Mouse (Mus musculus): ENCODE data around the gene Heg1. TPM values are rescaled to one million over a fixed set of nuclear protein-coding genes. Genes with fewer than 3 reads are reported as not detected.

Heg1 gene
- 10 to 100 TPM; 21.1 to 31.1 TPM for polyA plus RNA-seq (2017; shearing (Covaris generic))

DNA sequence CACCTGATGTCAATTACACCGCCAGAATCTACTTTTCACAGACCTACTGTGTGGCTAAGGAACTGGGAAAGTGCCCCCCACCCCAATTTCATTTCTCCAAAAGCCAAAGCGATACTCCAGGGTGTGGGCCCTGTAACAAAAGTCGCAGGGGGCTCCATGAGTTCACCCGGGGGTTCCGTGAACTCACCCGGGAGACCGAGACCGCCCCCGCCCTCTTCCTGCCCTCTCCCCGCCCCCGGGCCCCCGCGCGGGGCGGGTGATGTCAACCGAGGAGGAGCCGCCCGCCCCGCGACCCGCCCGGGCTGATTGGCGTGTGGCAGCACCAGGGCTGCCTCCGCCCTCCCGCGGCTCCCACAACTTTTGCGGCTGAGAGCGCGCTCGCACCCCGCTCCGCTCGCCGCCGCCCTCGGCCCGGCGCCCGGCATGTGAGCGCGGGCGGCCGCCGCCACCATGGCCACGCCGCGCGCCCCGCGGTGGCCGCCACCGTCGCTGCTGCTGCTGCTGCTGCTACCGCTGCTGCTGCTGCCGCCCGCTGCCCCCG lies at the start of gene Heg1:
Gene Heg1, plus strand, starts transcription at position 209 of the 541 bp plus-strand sequence.
- peak; percentile 53 for ATAC-seq

DNA sequence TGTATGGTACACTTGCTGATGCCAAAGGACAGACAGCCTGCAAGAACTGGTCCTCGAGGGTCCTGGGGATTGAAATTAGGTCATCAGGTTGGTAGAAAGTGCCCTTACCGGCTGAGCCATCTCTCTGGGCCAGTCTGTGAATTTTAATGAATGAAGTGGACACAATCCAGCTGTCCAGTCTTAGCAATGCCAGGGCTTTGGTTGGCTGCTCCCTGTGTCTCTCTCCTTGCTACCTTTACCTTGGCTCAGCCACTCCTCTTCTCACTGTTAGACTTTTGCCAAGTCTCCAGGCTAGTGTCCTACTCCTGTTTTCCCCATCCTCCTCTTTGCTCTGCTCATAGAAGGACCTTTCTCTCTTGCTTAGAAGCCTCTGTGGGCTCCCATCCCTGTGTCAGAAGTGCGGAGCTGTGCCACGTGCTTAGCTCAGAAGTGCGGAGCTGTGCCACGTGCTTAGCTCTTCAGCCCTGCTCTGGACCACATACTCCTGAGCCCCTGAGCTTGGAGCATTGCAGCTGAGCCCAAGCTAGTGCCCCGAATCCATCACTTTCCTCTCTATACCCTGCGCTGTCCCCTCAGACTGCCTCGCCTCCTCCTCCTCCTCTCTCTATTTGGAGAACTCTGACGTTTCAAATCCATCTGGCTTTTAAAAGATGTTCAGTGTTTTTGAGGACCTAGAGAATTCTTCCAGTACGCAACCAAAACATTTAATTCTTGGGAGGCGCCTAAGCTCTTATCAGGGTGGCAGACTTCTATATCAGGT lies 48.2 kb upstream of the Heg1 start:
- no peak for ATAC-seq

DNA sequence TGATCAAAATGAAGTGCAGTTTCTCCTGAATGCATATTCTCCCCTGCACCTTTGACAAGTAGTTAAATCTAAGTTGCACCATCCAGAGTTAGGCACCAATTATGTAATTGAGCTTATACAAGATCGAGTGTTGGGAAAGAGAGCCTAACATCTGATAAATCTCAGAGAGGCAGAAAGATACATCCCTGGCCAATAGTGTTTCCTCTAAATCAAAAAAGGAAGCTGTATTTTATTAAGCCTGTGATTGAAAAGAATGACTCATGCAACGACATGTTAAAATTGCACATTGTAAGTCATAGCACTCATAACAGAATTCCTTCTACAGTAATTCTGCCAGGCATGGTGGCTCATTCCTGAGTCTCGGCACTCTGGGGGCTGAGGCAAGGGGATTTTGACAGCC lies 42.4 kb upstream of the Heg1 start:
- ATAC-seq: no peak

DNA sequence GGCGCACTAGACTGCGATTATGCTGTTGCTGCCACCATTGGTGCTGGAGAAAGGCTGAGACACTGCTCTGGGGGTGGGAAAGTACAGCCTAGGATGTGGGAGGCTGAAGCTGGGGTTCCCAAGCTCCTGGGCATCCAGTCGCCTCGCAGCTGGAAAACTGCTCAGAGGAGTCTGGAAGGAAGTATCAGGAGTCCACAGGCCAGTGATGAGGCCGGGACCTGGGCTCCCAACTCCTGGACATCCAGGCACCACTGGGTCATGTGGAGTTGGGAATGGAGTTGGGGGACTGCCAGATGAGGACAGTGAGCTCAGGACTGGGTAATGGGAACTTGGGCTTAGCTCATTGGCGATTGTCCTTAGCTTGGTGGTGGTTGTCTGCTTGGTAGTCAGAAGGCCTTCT lies 31.1 kb upstream of the Heg1 start:
- ATAC-seq: no peak

DNA sequence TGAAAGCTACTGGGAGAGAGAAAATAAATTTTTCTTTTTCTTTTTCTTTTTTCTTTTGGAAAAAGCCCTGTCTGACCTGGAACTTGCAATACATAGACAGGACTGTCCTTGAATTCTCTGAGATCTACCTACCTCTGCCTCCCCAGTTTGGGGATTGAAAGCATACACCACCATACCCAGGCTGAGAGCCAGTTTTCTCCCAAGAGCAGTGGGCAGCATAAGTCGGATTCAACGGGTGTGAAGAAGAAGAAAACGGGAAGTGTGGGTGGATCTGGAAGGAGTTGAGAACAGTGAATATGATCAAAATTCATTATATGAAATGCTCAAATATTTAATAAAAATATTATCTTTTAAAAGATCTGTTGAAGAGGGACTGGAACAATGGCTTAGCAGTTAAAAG lies 28.7 kb upstream of the Heg1 start:
- ATAC-seq: no peak

DNA sequence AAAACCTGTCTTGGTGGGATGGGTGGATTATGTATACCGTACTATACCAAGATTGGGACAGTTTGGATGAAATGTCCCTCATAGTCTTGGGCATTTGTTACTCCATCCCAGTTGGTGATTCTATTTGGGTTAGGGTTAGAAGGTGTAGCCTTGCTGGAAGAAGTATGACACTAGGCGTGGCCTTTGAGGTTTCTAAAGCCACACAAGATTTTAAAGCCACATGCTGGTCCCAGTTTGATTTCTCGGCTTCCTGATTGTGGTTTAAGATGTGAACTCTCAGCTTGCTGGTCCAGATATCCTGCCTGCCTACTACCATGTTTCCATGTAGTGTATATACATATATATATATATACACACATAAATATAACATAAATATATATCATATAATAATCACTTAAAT lies 27.0 kb upstream of the Heg1 start:
- ATAC-seq: no peak

DNA sequence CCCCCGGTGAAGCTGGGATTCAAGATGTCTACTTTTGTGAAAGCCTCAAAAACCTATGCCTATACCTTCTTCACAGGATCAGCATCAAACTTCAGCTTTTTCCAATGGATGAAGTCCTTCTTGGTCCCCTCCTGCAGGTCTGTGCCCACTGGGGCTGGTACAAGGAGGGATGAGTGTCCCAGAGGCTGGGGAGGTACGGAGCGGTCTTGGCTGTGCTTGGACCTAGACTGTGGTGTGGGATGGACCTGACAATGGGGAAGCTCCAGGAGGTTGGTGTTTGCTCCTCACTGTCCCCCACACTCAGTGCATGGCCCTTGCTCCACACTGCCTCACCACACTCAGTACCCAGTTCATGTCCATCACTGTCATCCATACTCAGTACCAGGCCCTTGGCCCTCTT lies 26.0 kb upstream of the Heg1 start:
- no peak for ATAC-seq

DNA sequence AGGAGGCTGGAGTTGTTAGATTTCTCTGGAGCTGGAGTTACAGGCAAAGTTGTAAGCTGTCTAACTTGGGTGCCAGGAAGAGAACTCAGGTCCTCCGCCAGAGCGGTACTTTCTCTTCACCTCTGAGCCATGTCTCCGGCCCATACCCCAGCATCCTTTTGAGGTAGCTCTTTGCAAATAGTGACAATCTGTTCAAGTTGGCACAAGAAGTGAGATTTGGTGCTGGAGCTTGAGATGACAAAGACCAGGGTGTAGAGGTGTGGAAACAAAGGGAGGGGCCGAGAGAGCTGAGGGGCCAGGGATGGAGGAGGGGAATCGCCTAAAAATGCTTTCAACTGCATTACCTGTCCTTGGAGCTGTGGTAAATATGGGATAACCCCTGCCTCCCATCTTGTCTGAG lies 24.6 kb upstream of the Heg1 start:
- no peak for ATAC-seq

DNA sequence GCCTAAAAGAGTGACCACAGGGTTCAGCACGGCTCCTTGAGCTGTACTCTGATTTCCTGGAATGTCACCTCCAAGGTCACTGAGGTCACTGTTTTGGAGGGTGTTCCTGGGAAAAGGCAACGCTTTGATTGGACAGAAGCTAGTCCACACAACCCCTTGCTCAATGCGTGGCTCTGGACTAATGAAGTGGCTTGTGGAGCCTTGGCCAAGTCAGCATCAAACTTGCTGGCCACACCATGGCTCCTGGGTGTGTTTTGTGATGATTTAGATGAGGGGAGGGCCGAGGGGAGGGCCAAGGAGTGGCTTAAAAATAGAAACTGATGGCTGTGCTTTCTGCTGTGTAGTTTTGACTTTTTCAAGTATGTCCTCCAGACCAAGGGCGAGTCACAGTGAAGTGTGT lies 24.0 kb upstream of the Heg1 start:
- no peak for ATAC-seq

DNA sequence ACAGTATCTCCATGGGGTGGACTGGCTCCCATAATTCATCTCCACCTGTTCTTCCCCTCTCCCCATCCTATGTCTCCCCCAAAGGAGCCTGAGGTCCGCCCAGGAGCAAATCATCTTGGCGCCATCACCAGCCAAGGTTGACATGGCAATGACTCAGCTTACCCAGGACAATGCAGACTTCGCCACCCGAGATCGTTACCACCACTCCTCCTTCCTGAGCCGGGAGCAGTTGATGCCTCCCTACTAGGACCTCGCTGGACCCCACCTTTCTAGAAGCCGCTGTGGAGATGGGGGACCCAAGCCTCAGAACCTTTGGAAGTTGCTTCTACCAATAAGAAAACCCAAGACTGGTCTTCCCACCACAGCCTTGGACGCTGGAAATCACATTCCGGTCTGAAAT lies 21.3 kb upstream of the Heg1 start:
- ATAC-seq: no peak

DNA sequence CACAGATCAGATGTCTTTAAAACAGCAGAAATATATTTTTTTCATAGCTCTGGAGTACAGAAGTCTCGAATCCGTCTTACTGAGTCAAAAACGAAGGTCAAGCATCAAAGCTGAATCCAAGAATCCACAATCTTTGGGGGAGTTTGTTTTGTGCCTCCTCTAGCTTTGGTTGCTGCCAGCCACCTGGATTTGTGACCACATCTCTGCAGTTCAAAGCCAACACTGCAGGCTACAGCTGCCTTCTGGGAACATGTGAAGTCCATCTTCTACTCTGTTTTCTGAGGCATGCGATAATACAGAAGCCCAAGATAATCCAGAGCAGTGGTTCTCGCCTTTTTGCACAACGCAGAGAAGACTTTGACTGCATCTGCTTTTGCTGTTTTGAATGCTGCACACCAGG lies 17.9 kb upstream of the Heg1 start:
- no peak for ATAC-seq

DNA sequence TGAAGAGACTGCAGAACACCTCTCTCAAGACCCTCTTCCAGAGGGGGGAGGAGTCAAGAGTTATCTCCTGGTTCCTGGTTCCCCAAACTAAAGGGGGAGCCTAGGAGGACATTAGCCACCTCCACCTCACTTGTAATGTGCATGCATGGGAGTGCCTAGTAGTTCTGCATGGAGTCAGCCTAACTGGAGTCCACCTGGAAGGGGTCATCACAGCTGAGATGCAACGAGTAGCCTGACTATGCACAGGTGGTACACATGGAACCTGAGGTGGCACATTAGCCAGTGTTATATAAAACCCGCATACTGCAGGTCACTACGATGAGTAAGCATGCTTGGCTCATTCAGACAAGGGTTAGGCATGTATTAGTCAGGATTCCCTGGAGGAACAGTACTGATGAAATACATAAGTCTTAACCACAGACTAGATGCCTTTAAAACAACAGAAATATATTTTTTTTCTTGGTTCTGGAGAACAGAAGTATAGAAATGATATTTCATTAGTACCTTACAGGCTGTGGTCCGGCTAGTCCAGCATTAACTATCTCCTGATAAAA lies 17.1 kb upstream of the Heg1 start:
- ATAC-seq: no peak

DNA sequence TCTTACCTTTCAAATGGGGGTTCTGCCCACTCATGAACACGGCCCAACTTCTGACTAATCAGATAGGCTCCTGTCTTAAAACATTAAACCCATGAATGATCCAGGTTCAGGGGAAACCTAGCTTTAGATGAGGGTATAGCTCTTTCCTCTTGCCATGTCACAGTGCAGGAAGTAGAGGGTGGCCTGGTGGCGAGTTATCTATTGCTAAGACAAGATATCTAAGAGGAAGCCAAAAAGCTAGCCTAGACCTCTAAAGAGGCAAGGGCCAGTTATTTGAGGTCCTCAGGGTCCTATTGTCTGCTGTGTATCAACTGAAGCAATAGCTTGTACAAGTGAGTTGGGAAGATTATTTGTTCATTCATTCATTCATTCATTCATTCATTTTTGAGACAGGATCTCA lies 15.7 kb upstream of the Heg1 start:
- no peak for ATAC-seq

DNA sequence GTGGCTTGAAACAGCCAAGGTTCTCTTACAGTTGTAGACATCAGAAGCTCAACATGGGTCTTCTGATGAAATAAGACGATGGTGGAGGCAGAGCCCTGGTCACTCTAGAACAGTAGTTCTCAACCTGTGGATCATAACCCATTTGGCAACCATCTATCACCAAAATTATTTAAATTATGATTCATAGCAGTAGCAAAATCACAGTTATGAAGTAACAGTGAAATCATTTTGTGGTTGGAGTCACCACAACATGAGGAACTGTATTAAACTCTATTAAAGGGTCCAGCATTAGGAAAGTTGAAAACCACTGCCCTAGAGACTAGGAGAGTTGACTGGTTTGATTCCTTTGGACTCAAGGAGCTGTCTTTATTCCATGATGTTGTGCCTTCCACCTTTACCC lies 15.1 kb upstream of the Heg1 start:
- no peak for ATAC-seq

DNA sequence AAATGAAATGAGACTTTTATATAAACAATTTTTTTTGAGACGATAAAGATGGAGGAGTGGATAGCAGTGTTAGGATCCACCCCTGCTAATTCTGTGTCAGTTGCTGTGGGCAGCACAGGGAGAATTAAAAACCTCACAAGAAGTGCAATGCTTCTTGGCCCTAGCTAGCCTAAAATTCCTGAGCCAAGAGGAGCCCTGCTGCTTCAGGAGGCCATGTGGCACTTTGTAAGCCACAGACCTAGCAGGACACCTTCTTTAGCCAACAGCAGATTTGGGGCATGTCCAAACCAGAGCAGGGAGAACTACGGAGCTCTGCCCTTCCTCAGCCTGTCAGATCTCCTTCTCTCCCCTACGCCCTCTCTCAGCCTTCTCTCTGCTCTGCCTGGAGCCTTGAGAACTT lies 13.8 kb upstream of the Heg1 start:
- no peak for ATAC-seq

DNA sequence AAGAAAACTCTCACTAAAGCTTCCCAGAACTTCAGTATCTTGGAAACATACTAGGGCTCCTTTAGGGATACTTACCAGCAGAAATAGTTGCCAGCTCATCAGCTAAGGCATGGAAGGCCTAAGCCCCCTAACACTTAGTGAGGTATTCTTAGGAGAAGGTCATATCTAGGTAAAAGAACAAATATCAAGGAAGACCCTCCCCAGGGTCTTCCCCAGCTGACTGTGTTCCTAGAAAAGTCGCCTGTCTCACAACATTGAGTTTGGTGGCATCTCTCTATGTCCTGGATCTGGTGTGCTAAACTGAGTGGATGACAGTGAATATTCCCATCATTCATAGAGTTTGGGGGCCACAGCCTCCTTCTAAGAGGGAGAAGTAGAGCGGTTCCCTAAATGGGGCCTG lies 13.2 kb upstream of the Heg1 start:
- no peak for ATAC-seq

DNA sequence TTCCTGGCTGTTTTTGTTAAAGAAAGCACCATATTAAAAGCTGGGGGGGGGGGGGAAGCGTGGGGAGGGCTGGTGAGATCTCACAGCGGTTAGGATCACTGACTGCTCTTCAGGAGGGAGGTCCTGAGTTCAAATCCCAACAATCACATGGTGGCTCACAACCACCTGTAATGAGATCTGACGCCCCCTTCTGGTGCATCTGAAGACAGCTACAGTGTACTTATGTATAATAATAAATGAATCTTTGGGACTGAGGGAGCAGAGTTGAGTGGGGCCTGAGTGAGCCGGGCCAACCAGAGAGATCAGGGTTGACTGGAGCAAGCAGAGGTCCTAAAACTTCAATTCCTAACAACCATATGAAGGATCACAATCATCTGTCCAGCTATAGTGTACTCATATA lies 12.0 kb upstream of the Heg1 start:
- no peak for ATAC-seq

DNA sequence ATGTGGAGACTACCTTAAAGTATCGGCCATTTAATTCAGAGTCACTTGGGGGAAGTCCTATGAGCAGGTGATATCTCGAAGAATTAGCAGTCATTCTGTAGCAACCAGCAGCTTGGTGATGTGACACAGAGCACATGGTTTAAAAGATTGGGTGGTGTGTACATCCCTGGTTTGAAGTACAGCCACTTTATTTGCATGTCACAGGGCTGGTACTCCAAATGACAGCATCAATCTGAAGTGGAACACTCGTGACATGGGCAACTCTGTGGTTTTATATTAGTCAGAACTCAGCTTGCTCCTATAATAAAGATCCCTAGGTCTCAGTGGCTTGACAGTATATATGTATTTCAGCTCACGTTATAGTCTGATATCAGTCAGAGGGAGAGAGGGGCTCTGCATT lies 11.5 kb upstream of the Heg1 start:
- no peak for ATAC-seq

DNA sequence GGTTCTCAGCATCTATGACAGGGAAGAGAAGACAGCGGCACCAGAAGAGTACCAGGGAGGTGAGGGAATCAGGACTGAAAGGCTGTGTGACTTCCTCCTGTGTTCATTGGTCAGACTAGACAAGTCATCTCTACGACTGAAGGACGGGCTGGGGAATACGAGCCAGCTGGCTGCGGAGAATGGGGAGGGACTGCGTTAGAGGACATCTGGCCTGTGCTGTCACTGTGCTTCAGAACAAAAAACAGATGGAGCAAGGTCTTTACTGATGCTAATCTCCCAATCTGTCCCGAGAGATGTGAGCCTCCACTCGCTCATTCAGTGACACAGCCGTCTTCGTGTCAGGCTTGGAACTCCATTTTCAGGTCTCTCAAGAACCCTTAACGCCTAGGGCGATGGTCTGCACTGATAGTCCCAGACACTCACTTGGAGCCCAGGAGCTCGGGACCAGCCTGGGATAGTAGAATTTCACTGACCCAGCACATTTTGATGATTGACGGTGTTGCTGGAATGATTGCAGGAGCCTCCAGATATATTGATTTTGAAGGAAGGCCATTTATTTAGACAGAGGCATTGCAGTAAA lies 10.6 kb upstream of the Heg1 start:
- no peak for ATAC-seq

DNA sequence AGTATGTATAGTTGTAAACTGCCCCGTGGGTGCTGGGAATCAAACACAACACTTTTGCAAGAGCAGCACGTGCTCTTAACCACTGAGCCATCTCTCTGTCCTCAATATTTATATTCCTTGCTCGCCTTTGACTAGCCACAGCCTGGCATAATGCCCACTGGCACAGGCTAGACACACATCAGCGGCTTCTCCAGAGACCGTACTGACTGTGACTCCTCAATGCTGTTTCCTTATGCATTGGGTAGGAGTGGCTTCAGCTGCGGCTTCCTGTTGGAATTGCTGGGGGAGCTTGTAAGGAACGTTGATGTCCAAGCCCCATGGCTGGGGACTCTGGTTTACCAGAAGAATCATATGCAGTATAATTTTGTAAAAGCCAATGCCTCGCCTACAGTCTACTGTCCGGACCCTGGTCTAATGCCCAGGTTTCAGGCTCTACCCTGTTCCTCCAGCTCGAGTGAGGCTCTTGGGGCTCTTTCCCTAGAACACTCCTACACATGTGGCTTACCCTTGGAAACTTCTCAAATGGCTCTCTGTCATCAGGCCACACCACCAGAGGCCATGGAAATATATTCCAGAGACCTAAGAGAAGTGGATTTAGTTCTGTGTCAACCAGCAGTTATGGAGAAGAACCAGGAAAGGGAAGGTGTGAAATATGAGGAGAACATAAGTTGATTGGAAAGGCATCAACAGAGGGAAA lies 8.9 kb upstream of the Heg1 start:
- ATAC-seq: no peak

DNA sequence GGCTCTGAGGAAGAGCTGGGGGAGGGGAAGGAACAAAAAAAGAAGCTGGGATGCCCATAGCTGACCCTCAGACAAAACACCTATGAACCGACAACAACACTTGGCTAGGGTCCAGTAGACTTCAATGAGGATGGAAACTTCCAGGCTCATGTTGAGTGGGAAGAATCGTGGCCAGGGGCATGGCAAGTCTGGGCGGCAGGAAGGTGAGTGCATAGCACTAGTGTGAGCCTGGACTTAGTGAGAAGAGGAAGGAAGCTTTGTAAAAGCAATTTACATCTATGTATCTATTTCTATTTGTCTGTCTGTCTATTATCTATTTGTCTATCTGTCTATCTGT lies 8.4 kb upstream of the Heg1 start:
- ATAC-seq: no peak

DNA sequence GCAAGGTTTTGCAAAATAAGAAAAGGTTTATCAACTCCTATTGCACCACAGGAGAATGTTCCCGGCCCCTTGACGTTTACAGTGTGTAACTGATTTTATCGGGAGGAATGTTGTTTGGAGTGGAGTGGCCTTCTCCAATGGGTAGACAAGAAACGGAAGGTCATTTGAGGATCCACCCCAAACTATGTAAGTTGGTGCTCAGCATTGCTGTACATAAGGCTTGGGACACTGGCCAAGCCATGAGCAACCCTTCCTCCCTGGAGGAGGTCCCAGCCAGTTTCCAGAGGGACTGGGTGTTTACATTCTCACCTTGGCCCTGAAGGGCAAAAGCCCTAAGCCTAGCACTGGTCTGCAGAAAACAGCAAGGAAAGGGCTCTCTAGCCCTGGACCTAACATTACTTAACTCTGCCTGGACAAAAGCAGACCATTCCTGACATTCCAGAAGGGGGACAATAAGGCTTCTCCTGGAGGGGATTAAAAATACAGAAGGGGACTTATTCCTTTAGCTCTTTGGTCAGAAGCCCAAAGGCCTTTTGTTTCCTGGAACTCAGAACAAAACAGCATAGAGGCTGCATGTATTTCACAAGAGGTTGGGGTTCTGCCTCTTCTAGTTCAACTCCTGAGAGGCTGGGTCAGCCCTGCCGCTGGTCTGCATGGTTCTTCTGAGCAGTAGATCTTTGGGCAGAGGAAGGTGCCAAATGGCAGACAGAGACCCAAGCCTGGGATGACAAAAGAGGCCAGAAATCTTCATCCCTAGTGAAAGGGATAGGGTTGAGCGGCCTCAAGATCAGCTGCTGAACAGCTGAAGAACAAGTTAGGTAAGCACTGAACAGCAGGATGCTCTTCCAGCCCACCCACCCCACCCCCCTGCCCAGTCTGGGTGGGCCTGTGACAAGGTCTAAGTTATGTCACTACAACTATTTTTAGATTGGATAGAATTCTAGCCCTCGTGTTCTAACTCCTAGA lies 7.5 kb upstream of the Heg1 start:
- ATAC-seq: no peak

DNA sequence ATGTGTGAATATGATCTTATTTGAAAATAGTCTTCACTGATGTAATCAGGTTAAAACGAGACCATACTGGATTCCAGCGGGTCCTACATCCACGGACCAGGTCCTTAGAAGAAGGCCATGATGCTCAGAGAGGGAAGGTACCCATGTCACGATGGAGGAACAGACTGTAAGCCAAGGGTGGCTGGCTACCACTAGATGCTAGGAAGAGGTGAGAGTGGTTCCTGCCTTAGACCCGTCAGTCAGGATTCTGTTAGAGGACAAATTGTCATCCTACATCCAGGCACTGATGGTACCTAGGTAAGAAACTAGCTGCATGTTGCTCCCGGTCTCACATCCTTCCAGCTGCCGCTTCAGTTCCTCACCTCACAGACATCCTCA lies 6.9 kb upstream of the Heg1 start:
- ATAC-seq: no peak

All from CD4-positive, CD25-positive, alpha-beta regulatory T cell, adult 4 months (primary cell).